Mouse (Mus musculus): ENCODE data around the gene Spred2. TPM values are rescaled to one million over a fixed set of nuclear protein-coding genes. Genes with fewer than 3 reads are reported as not detected.
A peak's percentile ranks its signal among the peaks of the same experiment; 100 is the strongest.
"Not testable (repeated sequence)": the region's sequence is repeated elsewhere in the genome, so short reads cannot be mapped to it uniquely, and the experiment has no call there.

Gene Spred2
- total RNA-seq, 2 experiments from 2014 or later, result 82.5 to 88.9 TPM

GRCm38 (mm10) chr11:20013366-20013765, 89.2 kb downstream of the Spred2 start:
- DNase-seq (ENCODE audit: low spot score in 2 of 2), result no peak

GRCm38 (mm10) chr11:20017937-20018336, 93.8 kb downstream of the Spred2 start:
- no peak for DNase-seq (ENCODE audit: low spot score in 2 of 2)

GRCm38 (mm10) chr11:20018905-20019304, 94.7 kb downstream of the Spred2 start:
- DNase-seq (ENCODE audit: low spot score in 2 of 2), result no peak

GRCm38 (mm10) chr11:20020720-20021119, 96.5 kb downstream of the Spred2 start:
- DNase-seq (ENCODE audit: low spot score in 2 of 2), result no peak

- DNase-seq (ENCODE audit: low spot score in 2 of 2), result no peak
Observed at GRCm38 (mm10) chr11:20022462-20022861, 98.3 kb downstream of the Spred2 start.

GRCm38 (mm10) chr11:20022911-20023482, 98.8 kb downstream of the Spred2 start:
- no peak for DNase-seq (ENCODE audit: low spot score in 2 of 2)

- no peak for DNase-seq (ENCODE audit: low spot score in 2 of 2)
Observed at GRCm38 (mm10) chr11:20025899-20026298, 101.7 kb downstream of the Spred2 start.

- DNase-seq (ENCODE audit: low spot score in 2 of 2), result no peak
Observed at GRCm38 (mm10) chr11:20027719-20028118, 103.5 kb downstream of the Spred2 start.

- DNase-seq (ENCODE audit: low spot score in 2 of 2), result no peak
Observed at GRCm38 (mm10) chr11:20028396-20028795, 104.2 kb downstream of the Spred2 start.

- no peak for DNase-seq (ENCODE audit: low spot score in 2 of 2)
Observed at GRCm38 (mm10) chr11:20029014-20029413, 104.8 kb downstream of the Spred2 start.

GRCm38 (mm10) chr11:20030973-20031372, 106.8 kb downstream of the Spred2 start:
- not testable (repeated sequence) for DNase-seq (ENCODE audit: low spot score in 2 of 2)

- no peak for DNase-seq (ENCODE audit: low spot score in 2 of 2)
Observed at GRCm38 (mm10) chr11:20031536-20031935, 107.4 kb downstream of the Spred2 start.

- no peak for DNase-seq (ENCODE audit: low spot score in 2 of 2)
Observed at GRCm38 (mm10) chr11:20033541-20034160, 109.5 kb downstream of the Spred2 start.

- no peak for DNase-seq (ENCODE audit: low spot score in 2 of 2)
Observed at GRCm38 (mm10) chr11:20034337-20034947, 110.3 kb downstream of the Spred2 start.

GRCm38 (mm10) chr11:20035343-20035928, 111.3 kb downstream of the Spred2 start:
- no peak for DNase-seq (ENCODE audit: low spot score in 2 of 2)

GRCm38 (mm10) chr11:20035972-20036371, 111.8 kb downstream of the Spred2 start:
- no peak for DNase-seq (ENCODE audit: low spot score in 2 of 2)

GRCm38 (mm10) chr11:20037739-20038138, 113.6 kb downstream of the Spred2 start:
- no peak for DNase-seq (ENCODE audit: low spot score in 2 of 2)

GRCm38 (mm10) chr11:20038723-20039122, 114.5 kb downstream of the Spred2 start:
- DNase-seq (ENCODE audit: low spot score in 2 of 2), result peak; percentile 34 to 52

- peak in 1 of 2 experiments; percentile 36 for DNase-seq (ENCODE audit: low spot score in 2 of 2)
Observed at GRCm38 (mm10) chr11:20041164-20041920, 117.2 kb downstream of the Spred2 start.

- no peak for DNase-seq (ENCODE audit: low spot score in 2 of 2)
Observed at GRCm38 (mm10) chr11:20042106-20042505, 117.9 kb downstream of the Spred2 start.

- DNase-seq (ENCODE audit: low spot score in 2 of 2), result no peak
Observed at GRCm38 (mm10) chr11:20043256-20043655, 119.1 kb downstream of the Spred2 start.
